Comparison of ENCODE assay signal across 12 mouse cellular contexts in genomic region chr7:142454706-142455105, GRCm38 (mm10). TPM values are rescaled to one million over a fixed set of nuclear protein-coding genes. Genes with fewer than 3 reads are reported as not detected.
DNase-seq lines count a peak whose midpoint lies in the region; ATAC-seq lines count a peak whose summit lies in the region.
"Had no signal": no experiment of that assay in that cellular context is flagged by ENCODE, and none has a peak within 500 bp of the region (broad histone marks: within the 10 kb centered on the region; RNA-seq: fewer than 3 reads in every experiment).

No protein-coding gene starts in this region.

- H3K9ac ChIP-seq in heart, embryonic 11.5 days (ENCODE audit: low read depth, low read length): 0 out of 2 replicates have a peak overlapping the region, but pooled peaks have one; percentile 12
- peak overlapping the region; percentile 12; the same call in 1 of the 2 replicates for H3K9ac ChIP-seq in embryonic facial prominence, embryonic 13.5 days
- peak overlapping the region; percentile 35; the same call in 1 of the 2 replicates for H3K9ac ChIP-seq in limb, embryonic 13.5 days

- no peak for DNase-seq in heart, postnatal 36 days
- DNase-seq in kidney, postnatal 10 days: peak; percentile 6
- DNase-seq in kidney, postnatal 14 days: no peak
- no peak for DNase-seq in ovary, postnatal 14 days (ENCODE audit: low spot score)
- no peak for DNase-seq in layer of hippocampus, adult 9-11 months
- DNase-seq: adrenal gland, postnatal 10 days; kidney, adult 11 months had no signal

- no peak overlapping the region for H3K4me2 ChIP-seq in heart, embryonic 11.5 days
- H3K4me2 ChIP-seq in embryonic facial prominence, embryonic 13.5 days: no peak overlapping the region
- no peak overlapping the region for H3K4me2 ChIP-seq in limb, embryonic 13.5 days (replicated peaks)

- no peak for ATAC-seq in heart, embryonic 11.5 days (replicated peaks; ENCODE audit: insufficient number of reproducible peaks, low FRiP score, low TSS enrichment)
- no peak for ATAC-seq in embryonic facial prominence, embryonic 13.5 days (ENCODE audit: insufficient number of reproducible peaks, insufficient read depth, low FRiP score, low TSS enrichment, low read depth)
- ATAC-seq in limb, embryonic 13.5 days (ENCODE audit: low FRiP score, low read depth): no peak

- no peak overlapping the region for H3K4me3 ChIP-seq in heart, embryonic 11.5 days (ENCODE audit: low read depth, low read length)
- no peak overlapping the region for H3K4me3 ChIP-seq in embryonic facial prominence, embryonic 13.5 days
- H3K4me3 ChIP-seq in limb, embryonic 13.5 days: no peak overlapping the region
- H3K4me3 ChIP-seq: myocyte had no signal

- no peaks in the 10 kb centered on the region for H3K36me3 ChIP-seq in heart, embryonic 11.5 days (ENCODE audit: control insufficient read depth, insufficient read depth, low read length)
- no peaks in the 10 kb centered on the region for H3K36me3 ChIP-seq in embryonic facial prominence, embryonic 13.5 days
- H3K36me3 ChIP-seq in limb, embryonic 13.5 days: no peaks in the 10 kb centered on the region

- H3K9me3 ChIP-seq in heart, embryonic 11.5 days (replicated peaks; ENCODE audit: control insufficient read depth, low read length): no peaks in the 10 kb centered on the region
- no peaks in the 10 kb centered on the region for H3K9me3 ChIP-seq in embryonic facial prominence, embryonic 13.5 days
- H3K9me3 ChIP-seq in limb, embryonic 13.5 days: no peaks in the 10 kb centered on the region

- intact Hi-C loops in heart, postnatal 36 days (cut with DNase I): no loop called here

- H3K27ac ChIP-seq in heart, embryonic 11.5 days (ENCODE audit: low read depth, low read length): peak overlapping the region; percentile 98
- peak overlapping the region; percentile 98 for H3K27ac ChIP-seq in embryonic facial prominence, embryonic 13.5 days
- peak overlapping the region; percentile 88 for H3K27ac ChIP-seq in limb, embryonic 13.5 days

- peaks cover 49% of the 10 kb centered on the region for H3K4me1 ChIP-seq in heart, embryonic 11.5 days (ENCODE audit: control insufficient read depth, insufficient read depth, low read length)
- H3K4me1 ChIP-seq in embryonic facial prominence, embryonic 13.5 days: peaks cover 56% of the 10 kb centered on the region
- H3K4me1 ChIP-seq in limb, embryonic 13.5 days: peaks cover 56% of the 10 kb centered on the region

- H3K27me3 ChIP-seq in heart, embryonic 11.5 days (ENCODE audit: control insufficient read depth, insufficient read depth, low read length): no peaks in the 10 kb centered on the region
- H3K27me3 ChIP-seq in embryonic facial prominence, embryonic 13.5 days: no peaks in the 10 kb centered on the region
- no peaks in the 10 kb centered on the region for H3K27me3 ChIP-seq in limb, embryonic 13.5 days

- 69% methylated on average over 1 of the region's 1 CpGs for WGBS in heart, embryonic 11.5 days (ENCODE audit: insufficient replicate concordance)
- 17% methylated on average over 1 of the region's 1 CpGs for WGBS in embryonic facial prominence, embryonic 13.5 days
- WGBS in limb, embryonic 13.5 days: 49% methylated on average over 1 of the region's 1 CpGs

RNA-seq across cellular contexts. Expression of gene Lsp1, which starts 5.9 kb away (rescaled TPM):
- polyA plus RNA-seq in heart, embryonic 11.5 days (2014; fragmentation: Nextera tagmentation; extraction: Ambion mirVana): 31.4 and 32.1 TPM in 2 replicates
- 10 to 100 TPM; 31.7 to 40.4 TPM for total RNA-seq in heart, postnatal 36 days (2021)
- 28.5 and 29.2 TPM in 2 replicates for polyA plus RNA-seq in embryonic facial prominence, embryonic 13.5 days (2015; fragmentation: Nextera tagmentation; extraction: Ambion mirVana)
- polyA plus RNA-seq in limb, embryonic 13.5 days (2015; fragmentation: Nextera tagmentation; extraction: Ambion mirVana): 46.3 and 49.8 TPM in 2 replicates

RNA-seq across cellular contexts. Expression of gene Tnni2, which starts 13.1 kb away (rescaled TPM):
- 46.1 and 51.6 TPM in 2 replicates for polyA plus RNA-seq in heart, embryonic 11.5 days (2014; fragmentation: Nextera tagmentation; extraction: Ambion mirVana)
- total RNA-seq in heart, postnatal 36 days (2021): 1 to 10 TPM; 1.6 to 3.4 TPM
- 7.7 and 8.4 TPM in 2 replicates for polyA plus RNA-seq in embryonic facial prominence, embryonic 13.5 days (2015; fragmentation: Nextera tagmentation; extraction: Ambion mirVana)
- polyA plus RNA-seq in limb, embryonic 13.5 days (2015; fragmentation: Nextera tagmentation; extraction: Ambion mirVana): 45.2 and 47.5 TPM in 2 replicates

RNA-seq across cellular contexts. Expression of gene Syt8, which starts 20.1 kb away (rescaled TPM):
- polyA plus RNA-seq in heart, embryonic 11.5 days (2014; fragmentation: Nextera tagmentation; extraction: Ambion mirVana): 0.26 and 0.31 TPM in 2 replicates
- total RNA-seq in heart, postnatal 36 days (2021): not detected
- 0.37 and 0.66 TPM in 2 replicates for polyA plus RNA-seq in embryonic facial prominence, embryonic 13.5 days (2015; fragmentation: Nextera tagmentation; extraction: Ambion mirVana)
- polyA plus RNA-seq in limb, embryonic 13.5 days (2015; fragmentation: Nextera tagmentation; extraction: Ambion mirVana): 1.2 and 1.4 TPM in 2 replicates
- total RNA-seq: adrenal gland, postnatal 10 days; left cerebral cortex, adult 18-20 months had no signal

RNA-seq across cellular contexts. Expression of gene Tnnt3, which starts 43.9 kb away (rescaled TPM):
- 16.0 and 16.3 TPM in 2 replicates for polyA plus RNA-seq in heart, embryonic 11.5 days (2014; fragmentation: Nextera tagmentation; extraction: Ambion mirVana)
- under 1 TPM; 0.61 to 0.68 TPM for total RNA-seq in heart, postnatal 36 days (2021)
- 3.8 and 5.8 TPM in 2 replicates for polyA plus RNA-seq in embryonic facial prominence, embryonic 13.5 days (2015; fragmentation: Nextera tagmentation; extraction: Ambion mirVana)
- 60.9 and 62.3 TPM in 2 replicates for polyA plus RNA-seq in limb, embryonic 13.5 days (2015; fragmentation: Nextera tagmentation; extraction: Ambion mirVana)
- total RNA-seq: left cerebral cortex, adult 18-20 months had no signal
